Mouse (Mus musculus) forebrain, embryonic 13.5 days (tissue): ENCODE measurements at regions not wholly inside any gene's neighbourhood (a gene's known extent, or its start where the extent isn't known, plus 50 kb on each side); places are given as distances from the start of the nearest gene placed in this dataset.

ENCODE experiments used
- ATAC-seq: fragments of 200-750 bp; cut with Nextera tagmentation; 2 replicates; pipeline ENCODE4 v1.8.0; 2017
- H3K27ac ChIP-seq: fragments of 300-500 bp; sonication (generic); 2 replicates; pipeline ENCODE4 v1.5.1; 2015; ENCODE audit warnings: inconsistent platforms, mild to moderate bottlenecking, moderate library complexity
- H3K27me3 ChIP-seq: fragments of 300-500 bp; sonication (generic); 2 replicates; pipeline ENCODE4 v1.6.1; 2015; ENCODE audit warnings: mild to moderate bottlenecking, inconsistent platforms
- H3K36me3 ChIP-seq: fragments of 300-500 bp; sonication (generic); 2 replicates; pipeline ENCODE4 v1.6.1; 2015; ENCODE audit warnings: mild to moderate bottlenecking, inconsistent platforms; ENCODE audit not compliant: poor library complexity, severe bottlenecking
- H3K4me1 ChIP-seq: fragments of 300-500 bp; sonication (generic); 2 replicates; pipeline ENCODE4 v1.6.1; 2015; ENCODE audit warnings: inconsistent platforms
- H3K4me2 ChIP-seq: fragments of 300-500 bp; sonication (generic); 2 replicates; pipeline ENCODE4 v1.6.1; 2015; ENCODE audit warnings: inconsistent platforms, mild to moderate bottlenecking, moderate library complexity
- H3K4me3 ChIP-seq: fragments of 300-500 bp; sonication (generic); 2 replicates; pipeline ENCODE4 v1.5.1; 2015; ENCODE audit warnings: mild to moderate bottlenecking, inconsistent platforms
- H3K9ac ChIP-seq: fragments of 300-500 bp; sonication (generic); 2 replicates; pipeline ENCODE4 v1.6.1; 2015; ENCODE audit warnings: mild to moderate bottlenecking, inconsistent platforms
- H3K9me3 ChIP-seq: fragments of 300-500 bp; sonication (generic); replicated peaks from 2 replicates; pipeline ENCODE4 v1.6.1; 2016; ENCODE audit warnings: inconsistent platforms
- WGBS: fragments of 180-500 bp; shearing (Covaris S2); methylation state at CpG from one replicate; pipeline ENCODE4 v1.1.7; 2015; 5-methylcytosine and 5-hydroxymethylcytosine counted together

GRCm38 (mm10) chr15:41920270-41920669, 1786.1 kb downstream of the 9330182O14Rik start:
- WGBS, result 80% methylated on average over 2 of the region's 2 CpGs
- Histone ChIP-seq H3K4me3 (no peak overlapping the region), H3K4me2 (no peak overlapping the region), H3K9ac (no peak overlapping the region), H3K9me3 (no peaks in the 10 kb centered on the region), H3K27ac (no peak overlapping the region), H3K4me1 (no peaks in the 10 kb centered on the region), H3K36me3 (no peaks in the 10 kb centered on the region), H3K27me3 (no peaks in the 10 kb centered on the region)
- ATAC-seq, result no peak

- peak; percentile 87 for ATAC-seq
- 51% methylated on average over 2 of the region's 2 CpGs for WGBS
- Histone ChIP-seq H3K36me3 (no peaks in the 10 kb centered on the region), H3K4me1 (no peaks in the 10 kb centered on the region), H3K9me3 (peaks cover 7% of the 10 kb centered on the region), H3K9ac (no peak overlapping the region), H3K4me3 (no peak overlapping the region), H3K27ac (no peak overlapping the region), H3K4me2 (no peak overlapping the region), H3K27me3 (no peaks in the 10 kb centered on the region)
Measured at GRCm38 (mm10) chr15:41936697-41937096, 1802.5 kb downstream of the 9330182O14Rik start.

- WGBS, result 86% methylated on average over 2 of the region's 2 CpGs
- no peak overlapping the region for H3K27ac ChIP-seq
- H3K27me3 ChIP-seq, result no peaks in the 10 kb centered on the region
- H3K4me2 ChIP-seq, result no peak overlapping the region
- H3K9me3 ChIP-seq, result no peaks in the 10 kb centered on the region
- H3K36me3 ChIP-seq, result no peaks in the 10 kb centered on the region
- no peak overlapping the region for H3K4me3 ChIP-seq
- no peak for ATAC-seq
- H3K9ac ChIP-seq, result no peak overlapping the region
- H3K4me1 ChIP-seq, result no peaks in the 10 kb centered on the region
Measured at GRCm38 (mm10) chr15:41945226-41945625, 1811.1 kb downstream of the 9330182O14Rik start.

- H3K36me3 ChIP-seq, result no peaks in the 10 kb centered on the region
- H3K4me2 ChIP-seq, result no peak overlapping the region
- no peaks in the 10 kb centered on the region for H3K27me3 ChIP-seq
- no peak overlapping the region for H3K9ac ChIP-seq
- no peaks in the 10 kb centered on the region for H3K4me1 ChIP-seq
- no peak for ATAC-seq
- no peaks in the 10 kb centered on the region for H3K9me3 ChIP-seq
- H3K4me3 ChIP-seq, result no peak overlapping the region
- H3K27ac ChIP-seq, result no peak overlapping the region
Measured at GRCm38 (mm10) chr15:41947888-41948287, 1813.7 kb downstream of the 9330182O14Rik start.

GRCm38 (mm10) chr15:41948347-41949093, 1814.4 kb downstream of the 9330182O14Rik start:
- WGBS, result 48% methylated on average over 4 of the region's 4 CpGs
- Histone ChIP-seq H3K4me2 (no peak overlapping the region), H3K27me3 (no peaks in the 10 kb centered on the region), H3K27ac (no peak overlapping the region), H3K4me3 (no peak overlapping the region), H3K9ac (no peak overlapping the region), H3K9me3 (no peaks in the 10 kb centered on the region), H3K4me1 (no peaks in the 10 kb centered on the region), H3K36me3 (no peaks in the 10 kb centered on the region)
- ATAC-seq, result peak; percentile 82

- Histone ChIP-seq H3K4me2 (no peak overlapping the region), H3K4me3 (no peak overlapping the region), H3K27me3 (no peaks in the 10 kb centered on the region), H3K9me3 (no peaks in the 10 kb centered on the region), H3K36me3 (no peaks in the 10 kb centered on the region), H3K9ac (no peak overlapping the region), H3K4me1 (no peaks in the 10 kb centered on the region), H3K27ac (no peak overlapping the region)
- WGBS, result 66% methylated on average over 6 of the region's 6 CpGs
- ATAC-seq, result peak; percentile 72
Measured at GRCm38 (mm10) chr15:41949094-41949461, 1814.9 kb downstream of the 9330182O14Rik start.

- Histone ChIP-seq H3K27me3 (no peaks in the 10 kb centered on the region), H3K9ac (no peak overlapping the region), H3K9me3 (no peaks in the 10 kb centered on the region), H3K27ac (no peak overlapping the region), H3K4me2 (no peak overlapping the region), H3K4me1 (no peaks in the 10 kb centered on the region), H3K36me3 (no peaks in the 10 kb centered on the region), H3K4me3 (no peak overlapping the region)
- no peak for ATAC-seq
- WGBS, result 77% methylated on average over 5 of the region's 5 CpGs
Measured at GRCm38 (mm10) chr15:41951276-41951675, 1817.1 kb downstream of the 9330182O14Rik start.

- Histone ChIP-seq H3K27ac (no peak overlapping the region), H3K4me2 (no peak overlapping the region), H3K9me3 (no peaks in the 10 kb centered on the region), H3K4me1 (no peaks in the 10 kb centered on the region), H3K4me3 (no peak overlapping the region), H3K27me3 (no peaks in the 10 kb centered on the region), H3K9ac (no peak overlapping the region), H3K36me3 (no peaks in the 10 kb centered on the region)
- no peak for ATAC-seq
Measured at GRCm38 (mm10) chr15:41960597-41960996, 1826.4 kb downstream of the 9330182O14Rik start.

GRCm38 (mm10) chr15:41970877-41971276, 1836.7 kb downstream of the 9330182O14Rik start:
- H3K27me3 ChIP-seq, result no peaks in the 10 kb centered on the region
- H3K4me1 ChIP-seq, result no peaks in the 10 kb centered on the region
- H3K4me2 ChIP-seq, result no peak overlapping the region
- no peaks in the 10 kb centered on the region for H3K9me3 ChIP-seq
- H3K4me3 ChIP-seq, result no peak overlapping the region
- no peak overlapping the region for H3K27ac ChIP-seq
- no peak for ATAC-seq
- 87% methylated on average over 6 of the region's 6 CpGs for WGBS
- no peak overlapping the region for H3K9ac ChIP-seq
- H3K36me3 ChIP-seq, result no peaks in the 10 kb centered on the region

- Histone ChIP-seq H3K9ac (no peak overlapping the region), H3K9me3 (no peaks in the 10 kb centered on the region), H3K36me3 (no peaks in the 10 kb centered on the region), H3K27ac (no peak overlapping the region), H3K4me1 (no peaks in the 10 kb centered on the region), H3K4me2 (no peak overlapping the region), H3K27me3 (no peaks in the 10 kb centered on the region), H3K4me3 (no peak overlapping the region)
- peak; percentile 87 for ATAC-seq
- WGBS, result 2% methylated on average over 8 of the region's 8 CpGs
Measured at GRCm38 (mm10) chr15:41973263-41973662, 1839.1 kb downstream of the 9330182O14Rik start.

GRCm38 (mm10) chr15:41977196-41977595, 1843.0 kb downstream of the 9330182O14Rik start:
- Histone ChIP-seq H3K27me3 (no peaks in the 10 kb centered on the region), H3K9me3 (no peaks in the 10 kb centered on the region), H3K4me3 (no peak overlapping the region), H3K27ac (no peak overlapping the region), H3K36me3 (no peaks in the 10 kb centered on the region), H3K4me1 (no peaks in the 10 kb centered on the region), H3K4me2 (no peak overlapping the region), H3K9ac (no peak overlapping the region)
- no peak for ATAC-seq
- WGBS, result 97% methylated on average over 2 of the region's 2 CpGs

- no peaks in the 10 kb centered on the region for H3K4me1 ChIP-seq
- no peak overlapping the region for H3K4me3 ChIP-seq
- WGBS, result 88% methylated on average over 12 of the region's 12 CpGs
- ATAC-seq, result no peak
- no peaks in the 10 kb centered on the region for H3K9me3 ChIP-seq
- H3K27me3 ChIP-seq, result no peaks in the 10 kb centered on the region
- no peak overlapping the region for H3K4me2 ChIP-seq
- no peak overlapping the region for H3K27ac ChIP-seq
- no peak overlapping the region for H3K9ac ChIP-seq
- H3K36me3 ChIP-seq, result no peaks in the 10 kb centered on the region
Measured at GRCm38 (mm10) chr15:41977649-41978231, 1843.6 kb downstream of the 9330182O14Rik start.

GRCm38 (mm10) chr15:41983261-41983660, 1849.1 kb downstream of the 9330182O14Rik start:
- 84% methylated on average over 6 of the region's 6 CpGs for WGBS
- Histone ChIP-seq H3K9me3 (no peaks in the 10 kb centered on the region), H3K27me3 (no peaks in the 10 kb centered on the region), H3K9ac (no peak overlapping the region), H3K36me3 (no peaks in the 10 kb centered on the region), H3K4me2 (no peak overlapping the region), H3K27ac (no peak overlapping the region), H3K4me1 (no peaks in the 10 kb centered on the region), H3K4me3 (no peak overlapping the region)
- no peak for ATAC-seq
